Mouse (Mus musculus) skeletal muscle tissue, postnatal 0 days (tissue): ENCODE measurements around the gene Bpifa1. TPM values are rescaled to one million over a fixed set of nuclear protein-coding genes. Genes with fewer than 3 reads are reported as not detected.

Experiments
- polyA plus RNA-seq: library from polyadenylated mRNA; unstranded; fragments of >200 nt; fragmentation: Nextera tagmentation; extraction: Ambion mirVana; gene quantifications from 2 replicates; pipeline ENCODE4 v1.2.1, GENCODE M21; 2015

Bpifa1 gene
- 0.18 TPM in 1 of 2 replicates, not detected in the other for polyA plus RNA-seq

GRCm38 (mm10) chr2:154142580-154142979, at the start of gene Bpifa1:
Gene Bpifa1 (plus strand): TSS chr2:154142880.

GRCm38 (mm10) chr2:154130120-154130519, 12.6 kb upstream of the Bpifa1 start, which contains the start of gene Bpifa3:
Gene Bpifa3 (plus strand): TSS chr2:154130336.

GRCm38 (mm10) chr2:154162307-154162706, 19.6 kb downstream of the Bpifa1 start, which contains the start of gene Bpifa5:
Gene Bpifa5 (plus strand): TSS chr2:154162607.

GRCm38 (mm10) chr2:154190546-154191258, 48.0 kb downstream of the Bpifa1 start, which contains the start of gene Bpifb1:
Gene Bpifb1 (plus strand): TSS chr2:154190818.

Other genes starting within 250 kb of the Bpifa1 start
- not detected in 2 replicates for gene Bpifb6, start 242.5 kb upstream of the Bpifa1 start, polyA plus RNA-seq
- gene Bpifb3, start 224.7 kb upstream of the Bpifa1 start, polyA plus RNA-seq: not detected in 2 replicates
- not detected in 2 replicates for gene Bpifb4, start 204.7 kb upstream of the Bpifa1 start, polyA plus RNA-seq
- not detected in 2 replicates for gene Bpifa6, start 167.9 kb upstream of the Bpifa1 start, polyA plus RNA-seq
- not detected in 2 replicates for gene Bpifa2, start 134.6 kb upstream of the Bpifa1 start, polyA plus RNA-seq
- not detected in 2 replicates for gene Bpifa3, start 12.5 kb upstream of the Bpifa1 start, polyA plus RNA-seq
- gene Bpifa5, start 19.7 kb downstream of the Bpifa1 start, polyA plus RNA-seq: not detected in 2 replicates
- 0.14 TPM in 1 of 2 replicates, not detected in the other for gene Bpifb1, start 47.9 kb downstream of the Bpifa1 start, polyA plus RNA-seq
- gene Bpifb5, start 80.9 kb downstream of the Bpifa1 start, polyA plus RNA-seq: 0.18 and 0.31 TPM in 2 replicates
- gene Bpifb9a, start 115.0 kb downstream of the Bpifa1 start, polyA plus RNA-seq: not detected in 2 replicates
- gene Bpifb9b, start 164.3 kb downstream of the Bpifa1 start, polyA plus RNA-seq: not detected in 2 replicates
- 11.7 and 24.9 TPM in 2 replicates for gene Cdk5rap1, start 230.1 kb downstream of the Bpifa1 start, polyA plus RNA-seq